Mouse (Mus musculus): ENCODE measurements at regions not wholly inside any gene's neighbourhood (a gene's known extent, or its start where the extent isn't known, plus 50 kb on each side); places are given as distances from the start of the nearest gene placed in this dataset.

- Histone ChIP-seq H3K36me3 (ENCODE audit: control insufficient read depth, insufficient read depth, low read length) (no peaks in the 10 kb centered on the region), H3K9ac (replicated peaks; ENCODE audit: low read depth, low read length) (no peak overlapping the region), H3K27ac (ENCODE audit: low read length) (no peak overlapping the region), H3K4me2 (replicated peaks; ENCODE audit: low read depth, low read length) (no peak overlapping the region), H3K4me3 (ENCODE audit: low read depth, low read length) (no peak overlapping the region), H3K9me3 (ENCODE audit: control insufficient read depth, low read depth, low read length) (no peaks in the 10 kb centered on the region), H3K4me1 (ENCODE audit: control insufficient read depth, insufficient read depth, low read length) (no peaks in the 10 kb centered on the region), H3K27me3 (ENCODE audit: control insufficient read depth, insufficient read depth, low read length) (no peaks in the 10 kb centered on the region)
- 68% methylated on average over 2 of the region's 2 CpGs for whole genome bisulfite sequencing
- ATAC-seq (ENCODE audit: insufficient number of reproducible peaks, insufficient read depth, low FRiP score, low read depth), result no peak
Measured at GRCm38 (mm10) chr14:46240896-46241295, 138.3 kb upstream of the Gm15217 start.

- Histone ChIP-seq H3K27ac (ENCODE audit: low read length) (peak overlapping the region; percentile 27; the same call in 1 of the 2 replicates), H3K9me3 (ENCODE audit: control insufficient read depth, low read depth, low read length) (no peaks in the 10 kb centered on the region), H3K27me3 (ENCODE audit: control insufficient read depth, insufficient read depth, low read length) (no peaks in the 10 kb centered on the region), H3K4me1 (ENCODE audit: control insufficient read depth, insufficient read depth, low read length) (0 out of 2 replicates have a peak, but pooled peaks cover 3% of the 10 kb centered on the region), H3K9ac (replicated peaks; ENCODE audit: low read depth, low read length) (no peak overlapping the region), H3K4me2 (replicated peaks; ENCODE audit: low read depth, low read length) (no peak overlapping the region), H3K4me3 (ENCODE audit: low read depth, low read length) (no peak overlapping the region), H3K36me3 (ENCODE audit: control insufficient read depth, insufficient read depth, low read length) (no peaks in the 10 kb centered on the region)
- WGBS, result 75% methylated on average over 16 of the region's 16 CpGs
- no peak for ATAC-seq (ENCODE audit: insufficient number of reproducible peaks, insufficient read depth, low FRiP score, low read depth)
Measured at GRCm38 (mm10) chr14:46247491-46248484, 131.4 kb upstream of the Gm15217 start.

GRCm38 (mm10) chr14:46249141-46249540 is 130.1 kb upstream of the Gm15217 start:
- H3K27me3 ChIP-seq (ENCODE audit: control insufficient read depth, insufficient read depth, low read length), result no peaks in the 10 kb centered on the region
- H3K36me3 ChIP-seq (ENCODE audit: control insufficient read depth, insufficient read depth, low read length), result no peaks in the 10 kb centered on the region
- no peak overlapping the region for H3K9ac ChIP-seq (replicated peaks; ENCODE audit: low read depth, low read length)
- no peak overlapping the region for H3K4me3 ChIP-seq (ENCODE audit: low read depth, low read length)
- WGBS, result 31% methylated on average over 3 of the region's 3 CpGs
- H3K27ac ChIP-seq (ENCODE audit: low read length), result no peak overlapping the region
- no peak overlapping the region for H3K4me2 ChIP-seq (replicated peaks; ENCODE audit: low read depth, low read length)
- H3K9me3 ChIP-seq (ENCODE audit: control insufficient read depth, low read depth, low read length), result no peaks in the 10 kb centered on the region
- H3K4me1 ChIP-seq (ENCODE audit: control insufficient read depth, insufficient read depth, low read length), result 0 out of 2 replicates have a peak, but pooled peaks cover 3% of the 10 kb centered on the region
- ATAC-seq (ENCODE audit: insufficient number of reproducible peaks, insufficient read depth, low FRiP score, low read depth), result no peak

GRCm38 (mm10) chr14:46255261-46255660 is 124.0 kb upstream of the Gm15217 start:
- 0 out of 2 replicates have a peak, but pooled peaks cover 2% of the 10 kb centered on the region for H3K4me1 ChIP-seq (ENCODE audit: control insufficient read depth, insufficient read depth, low read length)
- no peak overlapping the region for H3K27ac ChIP-seq (ENCODE audit: low read length)
- no peak overlapping the region for H3K4me2 ChIP-seq (replicated peaks; ENCODE audit: low read depth, low read length)
- H3K27me3 ChIP-seq (ENCODE audit: control insufficient read depth, insufficient read depth, low read length), result no peaks in the 10 kb centered on the region
- no peaks in the 10 kb centered on the region for H3K9me3 ChIP-seq (ENCODE audit: control insufficient read depth, low read depth, low read length)
- H3K36me3 ChIP-seq (ENCODE audit: control insufficient read depth, insufficient read depth, low read length), result no peaks in the 10 kb centered on the region
- no peak for ATAC-seq (ENCODE audit: insufficient number of reproducible peaks, insufficient read depth, low FRiP score, low read depth)
- no peak overlapping the region for H3K9ac ChIP-seq (replicated peaks; ENCODE audit: low read depth, low read length)
- H3K4me3 ChIP-seq (ENCODE audit: low read depth, low read length), result no peak overlapping the region
- 61% methylated on average over 3 of the region's 3 CpGs for WGBS

DNA sequence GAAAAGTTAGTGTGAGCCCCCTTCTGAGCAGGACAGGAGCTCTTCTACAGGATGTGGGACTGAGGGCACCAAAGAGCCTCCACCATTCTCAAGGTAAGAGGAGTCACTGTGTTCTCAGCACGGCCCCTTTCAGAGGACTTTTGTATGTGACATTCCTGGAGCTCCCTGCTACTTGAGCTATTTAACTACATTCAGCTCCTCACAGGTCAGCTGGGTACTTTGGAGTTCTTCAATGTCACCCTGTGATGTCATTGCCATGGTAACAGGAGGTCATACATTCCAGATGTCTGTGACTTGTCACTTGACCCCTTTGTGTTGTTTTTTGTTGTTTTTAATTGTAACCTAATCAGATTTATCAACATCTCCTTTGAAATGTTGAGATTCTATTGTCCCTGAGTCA is 122.9 kb upstream of the Gm15217 start:
- H3K4me1 ChIP-seq (ENCODE audit: control insufficient read depth, insufficient read depth, low read length), result 0 out of 2 replicates have a peak, but pooled peaks cover 2% of the 10 kb centered on the region
- no peak overlapping the region for H3K27ac ChIP-seq (ENCODE audit: low read length)
- WGBS, result 32% methylated on average over 1 of the region's 1 CpGs
- no peak for ATAC-seq (ENCODE audit: insufficient number of reproducible peaks, insufficient read depth, low FRiP score, low read depth)
- no peak overlapping the region for H3K4me3 ChIP-seq (ENCODE audit: low read depth, low read length)
- H3K27me3 ChIP-seq (ENCODE audit: control insufficient read depth, insufficient read depth, low read length), result no peaks in the 10 kb centered on the region
- no peak overlapping the region for H3K4me2 ChIP-seq (replicated peaks; ENCODE audit: low read depth, low read length)
- H3K36me3 ChIP-seq (ENCODE audit: control insufficient read depth, insufficient read depth, low read length), result no peaks in the 10 kb centered on the region
- no peaks in the 10 kb centered on the region for H3K9me3 ChIP-seq (ENCODE audit: control insufficient read depth, low read depth, low read length)
- H3K9ac ChIP-seq (replicated peaks; ENCODE audit: low read depth, low read length), result no peak overlapping the region

DNA sequence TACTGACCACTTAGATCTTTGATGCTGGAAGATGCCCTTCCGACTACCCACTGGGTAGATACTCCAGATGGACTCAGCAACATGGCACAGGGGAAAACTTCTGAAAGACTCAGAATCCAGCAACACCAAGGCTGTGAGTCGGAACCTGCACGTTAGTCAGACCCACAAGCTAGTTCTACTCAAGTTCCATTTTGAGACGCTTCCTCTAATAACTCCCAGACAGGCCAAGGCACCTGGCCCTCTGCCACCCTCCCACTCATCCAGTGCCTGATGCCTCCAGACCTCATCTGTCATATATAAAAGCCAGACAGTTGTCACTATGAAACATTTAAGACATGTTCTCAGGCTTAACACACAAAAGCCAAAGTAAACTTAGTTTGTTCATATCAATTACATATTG is 121.9 kb upstream of the Gm15217 start:
- H3K9me3 ChIP-seq (ENCODE audit: control insufficient read depth, low read depth, low read length), result no peaks in the 10 kb centered on the region
- 65% methylated on average over 4 of the region's 4 CpGs for WGBS

DNA sequence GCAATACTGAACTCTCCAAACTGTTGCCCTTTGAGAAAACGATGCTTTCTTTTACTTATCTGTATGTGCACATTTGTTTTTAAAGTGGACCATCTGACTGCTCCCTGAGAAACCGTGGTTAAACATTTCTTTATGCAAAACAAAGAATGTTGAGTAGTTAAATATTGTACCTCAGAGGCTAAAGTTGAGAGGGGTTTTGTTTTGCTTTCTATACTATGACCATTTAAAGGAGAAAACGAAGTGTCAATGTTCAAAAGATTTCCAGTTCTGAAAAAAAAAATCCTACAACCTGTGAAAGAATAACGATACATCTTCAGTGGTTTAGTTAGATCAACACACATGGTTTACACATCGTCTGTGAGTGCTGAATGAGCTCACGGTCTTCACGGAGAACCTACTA is 120.7 kb upstream of the Gm15217 start:
- H3K4me3 ChIP-seq (ENCODE audit: low read depth, low read length), result no peak overlapping the region
- WGBS, result 65% methylated on average over 7 of the region's 7 CpGs
- 0 out of 2 replicates have a peak, but pooled peaks cover 2% of the 10 kb centered on the region for H3K4me1 ChIP-seq (ENCODE audit: control insufficient read depth, insufficient read depth, low read length)
- no peak overlapping the region for H3K4me2 ChIP-seq (replicated peaks; ENCODE audit: low read depth, low read length)
- no peak overlapping the region for H3K9ac ChIP-seq (replicated peaks; ENCODE audit: low read depth, low read length)
- no peaks in the 10 kb centered on the region for H3K36me3 ChIP-seq (ENCODE audit: control insufficient read depth, insufficient read depth, low read length)
- no peaks in the 10 kb centered on the region for H3K9me3 ChIP-seq (ENCODE audit: control insufficient read depth, low read depth, low read length)
- H3K27ac ChIP-seq (ENCODE audit: low read length), result no peak overlapping the region
- H3K27me3 ChIP-seq (ENCODE audit: control insufficient read depth, insufficient read depth, low read length), result no peaks in the 10 kb centered on the region
- ATAC-seq (ENCODE audit: insufficient number of reproducible peaks, insufficient read depth, low FRiP score, low read depth), result no peak

More for the DNA sequence above, 121.9 kb upstream of the Gm15217 start:
- Histone ChIP-seq H3K9ac (replicated peaks; ENCODE audit: low read depth, low read length) (no peak overlapping the region), H3K36me3 (ENCODE audit: control insufficient read depth, insufficient read depth, low read length) (no peaks in the 10 kb centered on the region), H3K4me3 (ENCODE audit: low read depth, low read length) (no peak overlapping the region), H3K27me3 (ENCODE audit: control insufficient read depth, insufficient read depth, low read length) (no peaks in the 10 kb centered on the region), H3K4me1 (ENCODE audit: control insufficient read depth, insufficient read depth, low read length) (0 out of 2 replicates have a peak, but pooled peaks cover 2% of the 10 kb centered on the region), H3K27ac (ENCODE audit: low read length) (no peak overlapping the region), H3K4me2 (replicated peaks; ENCODE audit: low read depth, low read length) (no peak overlapping the region)
- ATAC-seq (ENCODE audit: insufficient number of reproducible peaks, insufficient read depth, low FRiP score, low read depth), result no peak

- Histone ChIP-seq H3K4me1 (ENCODE audit: control insufficient read depth, insufficient read depth, low read length) (no peaks in the 10 kb centered on the region), H3K9ac (replicated peaks; ENCODE audit: low read depth, low read length) (no peak overlapping the region), H3K27ac (ENCODE audit: low read length) (no peak overlapping the region), H3K4me3 (ENCODE audit: low read depth, low read length) (no peak overlapping the region), H3K9me3 (ENCODE audit: control insufficient read depth, low read depth, low read length) (no peaks in the 10 kb centered on the region), H3K4me2 (replicated peaks; ENCODE audit: low read depth, low read length) (no peak overlapping the region), H3K27me3 (ENCODE audit: control insufficient read depth, insufficient read depth, low read length) (no peaks in the 10 kb centered on the region), H3K36me3 (ENCODE audit: control insufficient read depth, insufficient read depth, low read length) (no peaks in the 10 kb centered on the region)
- WGBS, result 79% methylated on average over 4 of the region's 4 CpGs
- no peak for ATAC-seq (ENCODE audit: insufficient number of reproducible peaks, insufficient read depth, low FRiP score, low read depth)
Measured at GRCm38 (mm10) chr14:46260291-46260980, 118.8 kb upstream of the Gm15217 start.

All from stomach, embryonic 14.5 days (tissue).